Mouse (Mus musculus): ENCODE data around the gene Ptpn1.

The Ptpn1 gene

GRCm38 (mm10) chr2:168009936-168010668 is 78.2 kb downstream of the Ptpn1 start, which contains the start of gene Ripor3:
Ripor3 (minus strand) TSS chr2:168010618.
- peak; percentile 71 for DNase-seq (ENCODE audit: low spot score)

- no peak for DNase-seq (ENCODE audit: low spot score)
These were observed 79.0 kb downstream of the Ptpn1 start for GRCm38 (mm10) chr2:168010893-168011292.

GRCm38 (mm10) chr2:168016951-168017391 is 85.1 kb downstream of the Ptpn1 start:
- DNase-seq (ENCODE audit: low spot score), result peak; percentile 57

- peak; percentile 51 for DNase-seq (ENCODE audit: low spot score)
These were observed 87.4 kb downstream of the Ptpn1 start for GRCm38 (mm10) chr2:168019201-168019715.

GRCm38 (mm10) chr2:168023763-168024402 is 92.0 kb downstream of the Ptpn1 start:
- no peak for DNase-seq (ENCODE audit: low spot score)

- DNase-seq (ENCODE audit: low spot score), result no peak
These were observed 93.3 kb downstream of the Ptpn1 start for GRCm38 (mm10) chr2:168025174-168025573.

GRCm38 (mm10) chr2:168025882-168026281 is 94.0 kb downstream of the Ptpn1 start:
- no peak for DNase-seq (ENCODE audit: low spot score)

GRCm38 (mm10) chr2:168026467-168026866 is 94.6 kb downstream of the Ptpn1 start:
- no peak for DNase-seq (ENCODE audit: low spot score)

- no peak for DNase-seq (ENCODE audit: low spot score)
These were observed 96.5 kb downstream of the Ptpn1 start for GRCm38 (mm10) chr2:168028376-168028775.

Measured in urinary bladder, postnatal 10 days (tissue).